Mouse (Mus musculus) left cerebral cortex, adult 2 months (tissue): Measurements from ENCODE around the gene Trub1. TPM values are rescaled to one million over a fixed set of nuclear protein-coding genes. Genes with fewer than 3 reads are reported as not detected.

Experiments used
- DNase-seq, 2 experiments: peaks; one replicate each; pipeline ENCODE4 v3.0.0; 2021 to 2022; ENCODE audit warnings: low spot score in 2 of 2, mixed read lengths in 1 of 2; ENCODE audit errors: extremely low spot score in 1 of 2
- H3K27ac ChIP-seq: fragments of 200-600 bp; 2 replicates; pipeline ENCODE4 v1.8.1; 2022
- H3K4me3 ChIP-seq: fragments of 200-600 bp; 2 replicates; pipeline ENCODE4 v1.8.1; 2022
- CTCF ChIP-seq: fragments of 200-600 bp; IDR thresholded peaks from 2 replicates; pipeline ENCODE4 v1.8.1; 2022; ENCODE audit warnings: antibody characterized with exemption, mild to moderate bottlenecking, moderate library complexity
- intact Hi-C: fragments of 180-260 bp; cut with DNase I; formaldehyde crosslinking; loops from one replicate; pipeline ENCODE4 v1.15.1; 2025
- total RNA-seq, 2 experiments: library from RNA; stranded (reverse); gene quantifications; 2 replicates each; pipeline ENCODE4 v1.2.3; 2021

Trub1 gene
- total RNA-seq, 2 experiments from 2014 or later = 14.3 to 18.9 TPM

GRCm38 (mm10) chr19:57503144-57503543, 50.4 kb downstream of the Trub1 start:
- DNase-seq = no peak
- intact Hi-C loops = no loop called here
- no peak overlapping the region for H3K4me3 ChIP-seq
- H3K27ac ChIP-seq = no peak overlapping the region
- no peak for TF ChIP-seq CTCF

- Histone ChIP-seq H3K27ac (no peak overlapping the region), H3K4me3 (no peak overlapping the region)
- DNase-seq = no peak
- intact Hi-C loops = no loop called here
- TF ChIP-seq CTCF = no peak
These were observed 52.6 kb downstream of the Trub1 start for GRCm38 (mm10) chr19:57505048-57505932.

- no peak for DNase-seq
- no peak for TF ChIP-seq CTCF
- Histone ChIP-seq H3K27ac (no peak overlapping the region), H3K4me3 (no peak overlapping the region)
- intact Hi-C loops = no loop called here
These were observed 53.9 kb downstream of the Trub1 start for GRCm38 (mm10) chr19:57506591-57506990.

- no peak for TF ChIP-seq CTCF
- intact Hi-C loops = no loop called here
- DNase-seq = no peak
- Histone ChIP-seq H3K27ac (no peak overlapping the region), H3K4me3 (no peak overlapping the region)
These were observed 55.6 kb downstream of the Trub1 start for GRCm38 (mm10) chr19:57508261-57508788.

- no peak overlapping the region for H3K27ac ChIP-seq
- intact Hi-C loops = no loop called here
- no peak for DNase-seq
- no peak overlapping the region for H3K4me3 ChIP-seq
- no peak for TF ChIP-seq CTCF
These were observed 57.1 kb downstream of the Trub1 start for GRCm38 (mm10) chr19:57509758-57510319.

- Histone ChIP-seq H3K27ac (no peak overlapping the region), H3K4me3 (no peak overlapping the region)
- no peak for DNase-seq
- TF ChIP-seq CTCF = no peak
- intact Hi-C loops = no loop called here
These were observed 58.1 kb downstream of the Trub1 start for GRCm38 (mm10) chr19:57510836-57511235.

GRCm38 (mm10) chr19:57513123-57513522, 60.4 kb downstream of the Trub1 start:
- H3K4me3 ChIP-seq = no peak overlapping the region
- no peak overlapping the region for H3K27ac ChIP-seq
- intact Hi-C loops = no loop called here
- no peak for DNase-seq
- no peak for TF ChIP-seq CTCF

GRCm38 (mm10) chr19:57521721-57522120, 69.0 kb downstream of the Trub1 start:
- intact Hi-C loops = no loop called here
- TF ChIP-seq CTCF = no peak
- Histone ChIP-seq H3K4me3 (no peak overlapping the region), H3K27ac (no peak overlapping the region)
- no peak for DNase-seq

GRCm38 (mm10) chr19:57523363-57523762, 70.7 kb downstream of the Trub1 start:
- Histone ChIP-seq H3K27ac (no peak overlapping the region), H3K4me3 (no peak overlapping the region)
- TF ChIP-seq CTCF = no peak
- DNase-seq = no peak
- intact Hi-C loops = no loop called here

- no peak overlapping the region for H3K4me3 ChIP-seq
These were observed 73.0 kb downstream of the Trub1 start for GRCm38 (mm10) chr19:57525693-57526092.

GRCm38 (mm10) chr19:57530212-57530611, 77.5 kb downstream of the Trub1 start:
- intact Hi-C loops = no loop called here
- no peak for TF ChIP-seq CTCF
- DNase-seq = no peak

More at GRCm38 (mm10) chr19:57525693-57526092, 73.0 kb downstream of the Trub1 start:
- H3K27ac ChIP-seq = no peak overlapping the region
- intact Hi-C loops = no loop called here
- no peak for DNase-seq
- TF ChIP-seq CTCF = no peak

GRCm38 (mm10) chr19:57534262-57534661, 81.5 kb downstream of the Trub1 start:
- no peak overlapping the region for H3K27ac ChIP-seq
- intact Hi-C loops = no loop called here
- DNase-seq = no peak
- no peak for TF ChIP-seq CTCF
- no peak overlapping the region for H3K4me3 ChIP-seq

More at GRCm38 (mm10) chr19:57530212-57530611, 77.5 kb downstream of the Trub1 start:
- Histone ChIP-seq H3K4me3 (no peak overlapping the region), H3K27ac (no peak overlapping the region)
